Mouse (Mus musculus) limb, embryonic 14.5 days (tissue): ENCODE measurements around the gene Fam193b. TPM values are rescaled to one million over a fixed set of nuclear protein-coding genes. Genes with fewer than 3 reads are reported as not detected.

Experiments used
- ATAC-seq: fragments of 200-750 bp; cut with Nextera tagmentation; 2 replicates; pipeline ENCODE4 v1.8.0; 2017; ENCODE audit warnings: low read depth, moderate number of reproducible peaks, moderate TSS enrichment; ENCODE audit not compliant: low FRiP score
- DNase-seq: peaks from one replicate; pipeline ENCODE4 v3.0.0-alpha.2; 2015; ENCODE audit warnings: low spot score
- H3K27ac ChIP-seq: fragments of 300-500 bp; sonication (generic); replicated peaks from 2 replicates; pipeline ENCODE4 v1.5.1; 2014; ENCODE audit warnings: low read depth, mild to moderate bottlenecking, low read length, moderate library complexity, mixed read lengths
- H3K27me3 ChIP-seq: fragments of 300-500 bp; sonication (generic); 2 replicates; pipeline ENCODE4 v1.6.1; 2014; ENCODE audit warnings: low read length, mixed read lengths; ENCODE audit not compliant: control insufficient read depth, insufficient read depth
- H3K36me3 ChIP-seq: fragments of 300-500 bp; sonication (generic); 2 replicates; pipeline ENCODE4 v1.6.1; 2014; ENCODE audit warnings: mild to moderate bottlenecking, low read length, moderate library complexity, mixed read lengths; ENCODE audit not compliant: control insufficient read depth, insufficient read depth
- H3K4me1 ChIP-seq: fragments of 300-500 bp; sonication (generic); 2 replicates; pipeline ENCODE4 v1.6.1; 2014; ENCODE audit warnings: antibody characterized with exemption, low read length, mixed read lengths; ENCODE audit not compliant: control insufficient read depth, insufficient read depth
- H3K4me2 ChIP-seq: fragments of 300-500 bp; sonication (generic); replicated peaks from 2 replicates; pipeline ENCODE4 v1.6.1; 2014; ENCODE audit warnings: low read depth, mild to moderate bottlenecking, low read length, moderate library complexity; ENCODE audit not compliant: severe bottlenecking
- H3K4me3 ChIP-seq: fragments of 300-500 bp; sonication (generic); replicated peaks from 2 replicates; pipeline ENCODE4 v1.5.1; 2014; ENCODE audit warnings: low read length
- H3K9ac ChIP-seq: fragments of 300-500 bp; sonication (generic); 2 replicates; pipeline ENCODE4 v1.6.1; 2014; ENCODE audit warnings: mild to moderate bottlenecking, low read depth, low read length, moderate library complexity; ENCODE audit not compliant: severe bottlenecking
- H3K9me3 ChIP-seq: fragments of 300-500 bp; sonication (generic); 2 replicates; pipeline ENCODE4 v1.6.1; 2016; ENCODE audit warnings: low read length; ENCODE audit not compliant: control insufficient read depth
- POLR2A ChIP-seq: fragments of 200-500 bp; IDR thresholded peaks from 2 replicates; pipeline ENCODE4 v1.8.0; 2012; ENCODE audit warnings: inconsistent platforms, mild to moderate bottlenecking, moderate library complexity, borderline replicate concordance; ENCODE audit not compliant: insufficient read depth, insufficient read length; ENCODE audit errors: extremely low read depth
- WGBS: fragments of 180-500 bp; shearing (Covaris S2); extraction: QIAGEN DNeasy Blood & Tissue Kit; methylation state at CpG from one replicate; pipeline ENCODE4 v1.1.7; 2014; 5-methylcytosine and 5-hydroxymethylcytosine counted together
- polyA plus RNA-seq, 2 experiments: library from polyadenylated mRNA; depleted of rRNA in 1 of 2; stranded (reverse) in 1 of 2; unstranded in 1 of 2; fragments of >200 nt; fragmentation: Nextera tagmentation in 1 of 2; extraction: Ambion mirVana in 1 of 2; gene quantifications; 2 replicates each; pipeline versions ENCODE4 v1.2.1 to v1.2.3; 2012 to 2014

The Fam193b gene
- polyA plus RNA-seq, 2 experiments = 35.9 to 140 TPM

DNA sequence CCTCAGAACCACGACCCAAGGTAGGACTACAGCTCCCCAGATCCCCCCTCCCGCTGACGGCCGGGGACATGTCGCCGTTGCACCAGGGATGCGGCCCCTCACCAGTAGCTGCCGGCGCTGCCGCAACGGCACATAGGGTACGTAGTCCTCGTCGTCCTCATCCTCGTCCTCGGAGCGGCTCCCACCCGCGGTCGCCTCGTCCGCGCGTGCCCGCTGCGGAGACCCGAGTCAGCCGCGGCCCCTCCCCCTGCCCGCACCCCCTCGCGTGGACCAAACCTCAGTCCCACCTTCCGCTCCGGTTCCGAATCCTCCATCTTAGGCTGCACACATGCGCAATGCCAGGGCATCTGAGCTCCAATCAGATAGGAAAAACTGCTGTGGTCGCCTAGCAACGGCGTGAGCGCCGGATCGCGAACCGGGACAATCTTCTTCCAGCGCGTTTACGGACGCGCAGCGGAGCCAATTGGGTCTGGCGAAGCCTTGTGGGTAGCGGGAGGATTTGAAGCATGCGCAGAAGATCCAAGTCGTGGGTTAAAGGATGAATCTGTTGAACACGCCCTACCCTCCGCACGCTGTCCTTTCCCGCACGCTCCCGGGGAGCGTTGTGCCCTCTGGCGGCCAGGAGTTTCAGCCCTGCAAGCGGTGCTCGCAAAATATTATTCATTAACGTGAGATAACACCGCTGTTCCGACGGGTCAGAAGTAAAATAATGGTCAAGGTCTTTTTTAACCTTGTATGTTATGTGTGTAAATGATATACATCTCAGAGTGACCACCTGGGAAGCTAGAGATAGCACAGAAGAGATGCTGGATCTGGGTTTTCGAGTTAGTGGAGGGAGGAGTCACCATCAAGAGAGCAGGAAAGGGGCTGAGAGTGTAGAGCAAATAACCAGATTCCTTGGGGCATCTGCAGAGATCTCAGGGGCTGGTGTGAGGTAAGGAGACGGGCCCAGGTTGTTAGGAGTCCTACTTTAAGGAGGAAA, 34.4 kb downstream of the Fam193b start, which contains the start of gene Ddx41:
Ddx41 (minus strand) TSS at position 465 of the 982 bp plus-strand sequence.
- WGBS = 4% methylated on average over 59 of the region's 70 CpGs
- H3K27me3 ChIP-seq = no peaks in the 10 kb centered on the region
- ATAC-seq (peak; percentile 97), DNase-seq (peak; percentile 99)
- peak within 1 kb of the TSS; percentile 22; the same call in 1 of the 2 replicates for H3K27ac ChIP-seq
- H3K4me2 ChIP-seq = peak within 1 kb of the TSS; percentile 63
- peak within 1 kb of the TSS; percentile 72 for H3K9ac ChIP-seq
- H3K36me3 ChIP-seq = peaks cover 78% of the 10 kb centered on the region
- TF ChIP-seq POLR2A = no peak
- H3K4me3 ChIP-seq = peak within 1 kb of the TSS; percentile 88
- H3K4me1 ChIP-seq = peaks cover 6% of the 10 kb centered on the region; the same call in 1 of the 2 replicates
- no peaks in the 10 kb centered on the region for H3K9me3 ChIP-seq

DNA sequence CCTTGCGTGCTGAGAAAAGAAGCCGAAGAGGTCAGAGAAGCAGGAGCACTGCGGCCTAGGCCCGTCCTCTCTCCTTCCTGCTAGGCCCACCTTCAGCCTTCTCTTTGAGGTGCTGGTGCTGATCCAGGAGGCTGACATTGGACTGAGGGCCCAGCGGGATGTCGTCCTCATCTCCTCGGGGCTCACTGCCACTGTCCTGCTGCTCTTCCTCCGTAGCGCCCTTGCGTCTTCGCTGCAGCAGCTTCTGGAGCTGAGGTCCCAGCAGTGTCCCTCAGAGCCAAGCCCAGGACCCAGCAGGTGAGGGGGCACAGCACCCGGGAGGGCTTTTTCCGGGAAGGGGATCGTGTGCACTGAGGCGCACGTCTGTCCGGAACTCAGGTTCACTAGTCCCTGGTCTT, 35.1 kb downstream of the Fam193b start:
- DNase-seq = no peak
- Histone ChIP-seq H3K4me1 (peaks cover 6% of the 10 kb centered on the region; the same call in 1 of the 2 replicates), H3K9ac (peak overlapping the region; percentile 72), H3K9me3 (no peaks in the 10 kb centered on the region), H3K4me3 (peak overlapping the region; percentile 88), H3K27ac (no peak overlapping the region), H3K36me3 (peaks cover 76% of the 10 kb centered on the region), H3K27me3 (no peaks in the 10 kb centered on the region), H3K4me2 (peak overlapping the region; percentile 63)
- WGBS = 17% methylated on average over 17 of the region's 17 CpGs
- no peak for ATAC-seq
- TF ChIP-seq POLR2A = no peak

DNA sequence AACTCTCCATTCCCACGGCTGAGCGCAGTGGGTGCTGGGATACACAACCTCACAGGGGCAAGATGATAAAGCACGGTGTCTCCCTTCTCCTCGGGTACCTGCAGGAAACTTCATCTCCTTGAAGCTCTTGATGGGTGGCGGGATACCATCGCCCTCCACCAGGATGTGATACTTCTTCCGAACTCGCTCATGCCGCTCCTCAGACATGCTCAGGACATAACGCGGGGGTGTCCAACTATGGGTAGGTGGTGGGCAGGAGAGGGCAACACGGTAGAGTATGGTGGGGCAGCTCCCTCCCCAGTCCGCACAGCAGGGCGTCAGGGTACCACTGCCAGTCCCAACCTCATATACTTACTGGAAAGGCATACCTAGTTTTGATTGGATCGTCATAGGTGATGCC, 35.7 kb downstream of the Fam193b start:
- H3K27ac ChIP-seq = no peak overlapping the region
- H3K4me1 ChIP-seq = peaks cover 6% of the 10 kb centered on the region; the same call in 1 of the 2 replicates
- ATAC-seq (no peak), DNase-seq (no peak)
- H3K36me3 ChIP-seq = peaks cover 76% of the 10 kb centered on the region
- H3K4me3 ChIP-seq = peak overlapping the region; percentile 88
- 92% methylated on average over 15 of the region's 15 CpGs for WGBS
- 0 out of 2 replicates have a peak overlapping the region, but pooled peaks have one; percentile 72 for H3K9ac ChIP-seq
- H3K27me3 ChIP-seq = no peaks in the 10 kb centered on the region
- no peaks in the 10 kb centered on the region for H3K9me3 ChIP-seq
- TF ChIP-seq POLR2A = no peak
- peak overlapping the region; percentile 63 for H3K4me2 ChIP-seq

DNA sequence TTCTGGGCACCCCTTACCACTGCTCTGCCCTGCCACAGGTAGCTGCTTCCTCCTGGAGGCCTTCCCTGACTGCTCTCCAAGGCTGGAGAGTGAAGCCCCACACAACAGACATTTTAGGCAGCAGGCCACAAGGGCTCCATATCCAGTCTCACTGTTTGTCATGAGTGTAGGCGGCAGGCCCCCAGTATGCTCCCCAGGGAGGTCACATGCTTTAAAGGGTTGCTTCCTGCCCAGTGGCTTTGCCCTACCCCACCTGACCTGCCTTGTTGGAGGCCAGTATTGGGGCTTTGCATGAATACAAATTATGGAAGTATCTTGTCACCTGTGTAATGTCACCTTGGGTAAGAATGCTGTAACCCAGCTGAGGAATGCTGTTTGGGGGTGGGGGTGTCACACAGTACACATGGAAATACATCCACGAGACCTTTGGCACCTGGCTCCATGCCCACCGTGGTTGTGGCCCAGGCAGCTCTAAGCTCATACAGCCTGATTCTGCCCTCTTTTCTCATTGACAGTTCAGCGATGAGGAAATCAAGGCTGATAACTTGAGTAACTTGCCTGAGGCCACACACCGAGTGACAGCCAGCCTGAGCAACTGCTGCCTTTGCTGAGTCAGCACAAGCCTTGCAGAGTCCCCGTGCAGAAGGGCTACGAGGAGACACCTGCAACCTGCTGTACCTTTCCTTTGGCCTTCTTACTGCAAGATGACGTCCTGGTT, 41.6 kb downstream of the Fam193b start, which contains the start of gene Dok3:
Dok3 (minus strand) TSS at position 99 of the 718 bp plus-strand sequence.
- H3K27ac ChIP-seq = 0 out of 2 replicates have a peak within 1 kb of the TSS, but pooled peaks have one; percentile 9
- no peak for TF ChIP-seq POLR2A
- no peaks in the 10 kb centered on the region for H3K4me1 ChIP-seq
- 78% methylated on average over 8 of the region's 8 CpGs for WGBS
- no peaks in the 10 kb centered on the region for H3K27me3 ChIP-seq
- DNase-seq = no peak
- peaks cover 50% of the 10 kb centered on the region for H3K36me3 ChIP-seq
- H3K4me3 ChIP-seq = no peak within 1 kb of the TSS
- H3K9me3 ChIP-seq = no peaks in the 10 kb centered on the region
- no peak for ATAC-seq
- H3K4me2 ChIP-seq = no peak within 1 kb of the TSS
- H3K9ac ChIP-seq = no peak within 1 kb of the TSS
